Mouse (Mus musculus) liver, postnatal 0 days (tissue): ENCODE measurements at regions not wholly inside any gene's neighbourhood (a gene's known extent, or its start where the extent isn't known, plus 50 kb on each side); places are given as distances from the start of the nearest gene placed in this dataset.
A peak's percentile ranks its signal among the peaks of the same experiment; 100 is the strongest.
"Not testable (repeated sequence)": the region's sequence is repeated elsewhere in the genome, so short reads cannot be mapped to it uniquely, and the experiment has no call there.

Experiments
- ATAC-seq: fragments of 200-750 bp; cut with Nextera tagmentation; 2 replicates; pipeline ENCODE4 v1.8.0; 2017; ENCODE audit warnings: mild to moderate bottlenecking, moderate library complexity
- DNase-seq: peaks from one replicate; pipeline ENCODE4 v3.0.0-alpha.2; 2016
- H3K27ac ChIP-seq: fragments of 300-500 bp; sonication (generic); 2 replicates; pipeline ENCODE4 v1.5.1; 2014; ENCODE audit warnings: antibody characterized with exemption, moderate library complexity, mild to moderate bottlenecking, low read depth
- H3K27me3 ChIP-seq: fragments of 300-500 bp; sonication (generic); 2 replicates; pipeline ENCODE4 v1.6.1; 2014; ENCODE audit warnings: low read length, control low read depth, mixed read lengths; ENCODE audit not compliant: insufficient read depth
- H3K36me3 ChIP-seq: fragments of 300-500 bp; sonication (generic); replicated peaks from 2 replicates; pipeline ENCODE4 v1.6.1; 2014; ENCODE audit warnings: mild to moderate bottlenecking, control low read depth, low read length, moderate library complexity, mixed read lengths; ENCODE audit not compliant: insufficient read depth
- H3K4me1 ChIP-seq: fragments of 300-500 bp; sonication (generic); 2 replicates; pipeline ENCODE4 v1.6.1; 2014; ENCODE audit warnings: antibody characterized with exemption, mild to moderate bottlenecking, control low read depth; ENCODE audit not compliant: insufficient read depth
- H3K4me2 ChIP-seq: fragments of 300-500 bp; sonication (generic); 2 replicates; pipeline ENCODE4 v1.6.1; 2014; ENCODE audit warnings: low read depth, mild to moderate bottlenecking, low read length, moderate library complexity, mixed read lengths
- H3K4me3 ChIP-seq: fragments of 300-500 bp; sonication (generic); 2 replicates; pipeline ENCODE4 v1.5.1; 2014; ENCODE audit warnings: low read depth, low read length
- H3K9ac ChIP-seq: fragments of 300-500 bp; sonication (generic); replicated peaks from 2 replicates; pipeline ENCODE4 v1.6.1; 2014; ENCODE audit warnings: mild to moderate bottlenecking, moderate library complexity
- H3K9me3 ChIP-seq: fragments of 300-500 bp; sonication (generic); 2 replicates; pipeline ENCODE4 v1.6.1; 2016; ENCODE audit warnings: mild to moderate bottlenecking, control low read depth, low read length, mixed read lengths
- CTCF ChIP-seq: sonication (generic); IDR thresholded peaks from 2 replicates; pipeline ENCODE4 v1.5.1; 2016; ENCODE audit warnings: antibody characterized with exemption, low read depth
- EP300 ChIP-seq: IDR thresholded peaks from 2 replicates; pipeline ENCODE4 v1.6.1; 2016; ENCODE audit warnings: antibody characterized with exemption, low read depth, mild to moderate bottlenecking
- WGBS: fragments of 180-500 bp; shearing (Covaris S2); extraction: QIAGEN DNeasy Blood & Tissue Kit; methylation state at CpG from one replicate; pipeline ENCODE4 v1.1.7; 2014; ENCODE audit not compliant: insufficient replicate concordance; 5-methylcytosine and 5-hydroxymethylcytosine counted together

GRCm38 (mm10) chr9:76407549-76407948 is 83.9 kb upstream of the Hcrtr2 start:
- no peak for ATAC-seq
- Histone ChIP-seq H3K4me1 (no peaks in the 10 kb centered on the region), H3K27ac (no peak overlapping the region), H3K4me3 (no peak overlapping the region), H3K27me3 (no peaks in the 10 kb centered on the region), H3K9me3 (no peaks in the 10 kb centered on the region), H3K4me2 (no peak overlapping the region), H3K36me3 (no peaks in the 10 kb centered on the region), H3K9ac (no peak overlapping the region)
- DNase-seq = no peak
- WGBS = 52% methylated on average over 3 of the region's 3 CpGs
- TF ChIP-seq EP300 (no peak), CTCF (no peak)

- not testable (repeated sequence) for DNase-seq, ATAC-seq
- WGBS = 69% methylated on average over 8 of the region's 8 CpGs
Observed at GRCm38 (mm10) chr9:76401897-76402670, 78.4 kb upstream of the Hcrtr2 start.

GRCm38 (mm10) chr9:76400900-76401299 is 77.2 kb upstream of the Hcrtr2 start:
- Histone ChIP-seq H3K4me3 (no peak overlapping the region), H3K36me3 (no peaks in the 10 kb centered on the region), H3K9ac (no peak overlapping the region), H3K9me3 (no peaks in the 10 kb centered on the region), H3K27me3 (no peaks in the 10 kb centered on the region), H3K27ac (no peak overlapping the region), H3K4me2 (no peak overlapping the region), H3K4me1 (no peaks in the 10 kb centered on the region)
- DNase-seq (no peak), ATAC-seq (no peak)
- no peak for TF ChIP-seq CTCF
- TF ChIP-seq EP300 = no peak

More at GRCm38 (mm10) chr9:76401897-76402670, 78.4 kb upstream of the Hcrtr2 start:
- not testable (repeated sequence) for H3K9me3 ChIP-seq, H3K4me1 ChIP-seq, H3K4me2 ChIP-seq, H3K4me3 ChIP-seq, H3K36me3 ChIP-seq, H3K9ac ChIP-seq, H3K27me3 ChIP-seq, H3K27ac ChIP-seq

GRCm38 (mm10) chr9:76393763-76394162 is 70.1 kb upstream of the Hcrtr2 start:
- no peak for DNase-seq
- ATAC-seq = no peak
- Histone ChIP-seq H3K27me3 (no peaks in the 10 kb centered on the region), H3K9ac (no peak overlapping the region), H3K4me1 (no peaks in the 10 kb centered on the region), H3K4me3 (no peak overlapping the region), H3K27ac (no peak overlapping the region), H3K9me3 (no peaks in the 10 kb centered on the region), H3K36me3 (no peaks in the 10 kb centered on the region), H3K4me2 (no peak overlapping the region)
- TF ChIP-seq EP300 = no peak
- TF ChIP-seq CTCF = no peak
- WGBS = 80% methylated on average over 1 of the region's 1 CpGs

- no peak overlapping the region for H3K4me2 ChIP-seq
- DNase-seq = peak; percentile 17
Observed at GRCm38 (mm10) chr9:76390839-76391238, 67.2 kb upstream of the Hcrtr2 start.

More at GRCm38 (mm10) chr9:76390839-76391238, 67.2 kb upstream of the Hcrtr2 start:
- no peaks in the 10 kb centered on the region for H3K36me3 ChIP-seq
- H3K9me3 ChIP-seq = no peaks in the 10 kb centered on the region
- 32% methylated on average over 1 of the region's 1 CpGs for WGBS
- no peak for ATAC-seq
- no peak overlapping the region for H3K27ac ChIP-seq
- H3K4me3 ChIP-seq = no peak overlapping the region
- no peak for TF ChIP-seq EP300
- TF ChIP-seq CTCF = peak; percentile 82
- H3K9ac ChIP-seq = no peak overlapping the region
- no peaks in the 10 kb centered on the region for H3K27me3 ChIP-seq
- H3K4me1 ChIP-seq = no peaks in the 10 kb centered on the region
